Mouse (Mus musculus) heart, postnatal 36 days (tissue): ENCODE data around the gene Ccl27a. TPM values are rescaled to one million over a fixed set of nuclear protein-coding genes. Genes with fewer than 3 reads are reported as not detected.
"Not testable (repeated sequence)": the region's sequence is repeated elsewhere in the genome, so short reads cannot be mapped to it uniquely, and the experiment has no call there.

Source experiments
- DNase-seq, 2 experiments: peaks; one replicate each; pipeline ENCODE4 v3.0.0; 2021 to 2022
- intact Hi-C: fragments of 180-260 bp; cut with DNase I; formaldehyde crosslinking; loops from one replicate; pipeline ENCODE4 v1.15.1; 2025
- total RNA-seq, 2 experiments: library from RNA; stranded (reverse); gene quantifications; 2 replicates each; pipeline ENCODE4 v1.2.3; 2021

Gene Ccl27a
- 10 to 100 TPM; 19.1 to 19.4 TPM for total RNA-seq

GRCm38 (mm10) chr4:41774002-41774401 is at the start of gene Ccl27a:
Ccl27a (minus strand) TSS chr4:41774247.
- peak; percentile 70 to 74 for DNase-seq
- intact Hi-C loops: loop anchor here (2.0 kb wide), 1 partner anchor 19 kb away; the partner anchor contains the start of gene Galt

GRCm38 (mm10) chr4:41783197-41783596 is 9.2 kb upstream of the Ccl27a start:
- intact Hi-C loops: not testable (repeated sequence)

GRCm38 (mm10) chr4:41782711-41783110 is 8.7 kb upstream of the Ccl27a start:
- intact Hi-C loops, DNase-seq: not testable (repeated sequence)

More at GRCm38 (mm10) chr4:41783197-41783596, 9.2 kb upstream of the Ccl27a start:
- not testable (repeated sequence) for DNase-seq

- intact Hi-C loops, DNase-seq: not testable (repeated sequence)
Observed at GRCm38 (mm10) chr4:41781748-41782485, 7.9 kb upstream of the Ccl27a start.

- DNase-seq, intact Hi-C loops: not testable (repeated sequence)
Observed at GRCm38 (mm10) chr4:41781271-41781670, 7.2 kb upstream of the Ccl27a start.

- intact Hi-C loops: loop anchor here (2.0 kb wide), 1 partner anchor 21 kb away; the partner anchor contains the start of gene Galt
Observed at GRCm38 (mm10) chr4:41775840-41776239, 1.8 kb upstream of the Ccl27a start.

GRCm38 (mm10) chr4:41774506-41774905 is 459 bp upstream of the Ccl27a start:
- not testable (repeated sequence) for DNase-seq
- intact Hi-C loops: loop anchor here (2.0 kb wide), 1 partner anchor 20 kb away; the partner anchor contains the start of gene Galt

More at GRCm38 (mm10) chr4:41775840-41776239, 1.8 kb upstream of the Ccl27a start:
- not testable (repeated sequence) for DNase-seq

- DNase-seq: peak; percentile 69 to 70
- intact Hi-C loops: not testable (repeated sequence)
Observed at GRCm38 (mm10) chr4:41773502-41773901, 545 bp downstream of the Ccl27a start.

- DNase-seq, intact Hi-C loops: not testable (repeated sequence)
Observed at GRCm38 (mm10) chr4:41772946-41773345, 1.1 kb downstream of the Ccl27a start.

- DNase-seq, intact Hi-C loops: not testable (repeated sequence)
Observed at GRCm38 (mm10) chr4:41767301-41767700, 6.7 kb downstream of the Ccl27a start.

GRCm38 (mm10) chr4:41763176-41763575 is 10.9 kb downstream of the Ccl27a start:
- intact Hi-C loops, DNase-seq: not testable (repeated sequence)

- intact Hi-C loops: not testable (repeated sequence)
- DNase-seq: peak; percentile 69 to 70
Observed at GRCm38 (mm10) chr4:41762688-41763114, 11.3 kb downstream of the Ccl27a start.

GRCm38 (mm10) chr4:41762099-41762687 is 11.9 kb downstream of the Ccl27a start:
- DNase-seq: no peak
- intact Hi-C loops: no loop called here

GRCm38 (mm10) chr4:41761680-41762079 is 12.4 kb downstream of the Ccl27a start:
- no peak for DNase-seq
- intact Hi-C loops: no loop called here

- intact Hi-C loops: no loop called here
- DNase-seq: no peak
Observed at GRCm38 (mm10) chr4:41760911-41761310, 13.1 kb downstream of the Ccl27a start.

- DNase-seq: peak; percentile 90
- intact Hi-C loops: no loop called here
Observed at GRCm38 (mm10) chr4:41760288-41760721, 13.7 kb downstream of the Ccl27a start.

GRCm38 (mm10) chr4:41759656-41760287 is 14.3 kb downstream of the Ccl27a start:
- intact Hi-C loops: no loop called here

GRCm38 (mm10) chr4:41759206-41759605 is 14.8 kb downstream of the Ccl27a start:
- peak in 1 of 2 experiments; percentile 37 for DNase-seq
- intact Hi-C loops: no loop called here

More at GRCm38 (mm10) chr4:41759656-41760287, 14.3 kb downstream of the Ccl27a start:
- no peak for DNase-seq

GRCm38 (mm10) chr4:41758701-41759100 is 15.3 kb downstream of the Ccl27a start:
- intact Hi-C loops: no loop called here
- DNase-seq: no peak

- no peak for DNase-seq
- intact Hi-C loops: no loop called here
Observed at GRCm38 (mm10) chr4:41758021-41758420, 16.0 kb downstream of the Ccl27a start.

GRCm38 (mm10) chr4:41757321-41757720 is 16.7 kb downstream of the Ccl27a start:
- intact Hi-C loops: no loop called here
- no peak for DNase-seq
